Mouse (Mus musculus) ES-E14 (cell line): ENCODE measurements around the gene Ap5s1.

ENCODE experiments used
- ZC3H11A ChIP-seq: IDR thresholded peaks from 2 replicates; pipeline ENCODE4 v1.6.1; 2012; ENCODE audit warnings: low read depth, mild to moderate bottlenecking, inconsistent platforms, low read length, borderline replicate concordance
- ZNF384 ChIP-seq: IDR thresholded peaks from 2 replicates; pipeline ENCODE4 v1.6.1; 2012; ENCODE audit warnings: low read depth, low read length, inconsistent platforms

GRCm38 (mm10) chr2:131222562-131222961 lies 15.7 kb downstream of the Ap5s1 start:
- no peak for TF ChIP-seq ZNF384
- no peak for TF ChIP-seq ZC3H11A
